Mouse (Mus musculus) embryonic fibroblast, embryonic 13.5 days (primary cell): Measurements from ENCODE around the gene Slc12a6. TPM values are rescaled to one million over a fixed set of nuclear protein-coding genes. Genes with fewer than 3 reads are reported as not detected.

Experiments used
- H3K27ac ChIP-seq: 2 replicates; pipeline ENCODE4 v1.5.1; 2012; ENCODE audit warnings: low read length, control low read depth, inconsistent platforms; ENCODE audit not compliant: insufficient read depth
- H3K4me1 ChIP-seq: 2 replicates; pipeline ENCODE4 v1.6.1; 2011; ENCODE audit warnings: low read length; ENCODE audit not compliant: control insufficient read depth, insufficient read depth
- H3K4me3 ChIP-seq: 2 replicates; pipeline ENCODE4 v1.5.1; 2011; ENCODE audit warnings: mild to moderate bottlenecking, control low read depth, low read length; ENCODE audit not compliant: insufficient read depth
- CTCF ChIP-seq: IDR thresholded peaks from 2 replicates; pipeline ENCODE4 v1.5.1; 2011; ENCODE audit warnings: mild to moderate bottlenecking, control low read depth, low read length, moderate library complexity, borderline replicate concordance; ENCODE audit not compliant: insufficient read depth
- POLR2A ChIP-seq: IDR thresholded peaks from 2 replicates; pipeline ENCODE4 v1.6.1; 2011; ENCODE audit warnings: low read depth, mild to moderate bottlenecking, control low read depth, low read length, moderate library complexity
- polyA plus RNA-seq: library from polyadenylated mRNA; stranded (reverse); fragments of >200 nt; gene quantifications from 2 replicates; pipeline ENCODE4 v1.2.4, GENCODE M21; 2011; ENCODE audit warnings: low read depth; ENCODE audit not compliant: missing spikeins, insufficient read length

The Slc12a6 gene
- polyA plus RNA-seq, 1 experiment, result 29.2 TPM

GRCm38 (mm10) chr2:112359611-112360010, 94.0 kb downstream of the Slc12a6 start:
- Histone ChIP-seq H3K27ac (no peak overlapping the region), H3K4me1 (no peaks in the 10 kb centered on the region), H3K4me3 (no peak overlapping the region)
- TF ChIP-seq POLR2A (no peak), CTCF (no peak)

GRCm38 (mm10) chr2:112360012-112360780, 94.6 kb downstream of the Slc12a6 start:
- TF ChIP-seq CTCF, result no peak
- H3K4me1 ChIP-seq, result no peaks in the 10 kb centered on the region
- no peak overlapping the region for H3K27ac ChIP-seq
- no peak overlapping the region for H3K4me3 ChIP-seq

GRCm38 (mm10) chr2:112360781-112361169, 95.2 kb downstream of the Slc12a6 start:
- Histone ChIP-seq H3K4me1 (no peaks in the 10 kb centered on the region), H3K4me3 (no peak overlapping the region), H3K27ac (no peak overlapping the region)
- TF ChIP-seq CTCF (no peak), POLR2A (no peak)

- no peak overlapping the region for H3K27ac ChIP-seq
- H3K4me1 ChIP-seq, result peaks cover 2% of the 10 kb centered on the region; the same call in 1 of the 2 replicates
- TF ChIP-seq POLR2A (no peak), CTCF (no peak)
- peak overlapping the region; percentile 85 for H3K4me3 ChIP-seq
Measured at GRCm38 (mm10) chr2:112367222-112367621, 101.6 kb downstream of the Slc12a6 start.

GRCm38 (mm10) chr2:112367726-112368673, 102.4 kb downstream of the Slc12a6 start, which contains the start of gene Emc4:
Gene Emc4 (minus strand): TSS chr2:112368027.
- Histone ChIP-seq H3K4me1 (peaks cover 2% of the 10 kb centered on the region; the same call in 1 of the 2 replicates), H3K27ac (peak within 1 kb of the TSS; percentile 55), H3K4me3 (peak within 1 kb of the TSS; percentile 85)
- TF ChIP-seq POLR2A (peak; percentile 91), CTCF (no peak)

- Histone ChIP-seq H3K27ac (no peak overlapping the region), H3K4me1 (peaks cover 2% of the 10 kb centered on the region; the same call in 1 of the 2 replicates), H3K4me3 (no peak overlapping the region)
- TF ChIP-seq POLR2A (no peak), CTCF (no peak)
Measured at GRCm38 (mm10) chr2:112369941-112370340, 104.3 kb downstream of the Slc12a6 start.

GRCm38 (mm10) chr2:112373141-112373540, 107.5 kb downstream of the Slc12a6 start:
- TF ChIP-seq CTCF, result no peak
- TF ChIP-seq POLR2A, result no peak
- Histone ChIP-seq H3K27ac (peak overlapping the region; percentile 64; the same call in 1 of the 2 replicates), H3K4me1 (no peaks in the 10 kb centered on the region), H3K4me3 (no peak overlapping the region)

GRCm38 (mm10) chr2:112374610-112375009, 109.0 kb downstream of the Slc12a6 start:
- TF ChIP-seq CTCF, result no peak
- TF ChIP-seq POLR2A, result no peak
- Histone ChIP-seq H3K27ac (no peak overlapping the region), H3K4me3 (no peak overlapping the region), H3K4me1 (no peaks in the 10 kb centered on the region)

GRCm38 (mm10) chr2:112378973-112379898, 113.6 kb downstream of the Slc12a6 start, which contains the start of gene Katnbl1:
Gene Katnbl1 (plus strand): TSS chr2:112379211.
- H3K4me1 ChIP-seq, result peaks cover 2% of the 10 kb centered on the region; the same call in 1 of the 2 replicates
- TF ChIP-seq CTCF, result peak; percentile 96
- peak; percentile 76 for TF ChIP-seq POLR2A
- H3K27ac ChIP-seq, result peak within 1 kb of the TSS; percentile 20
- H3K4me3 ChIP-seq, result peak within 1 kb of the TSS; percentile 93
